8 mouse cellular contexts compared by ENCODE assay signal in genomic region chr2:74705467-74706089, GRCm38 (mm10). TPM values are rescaled to one million over a fixed set of nuclear protein-coding genes. Genes with fewer than 3 reads are reported as not detected.
DNase-seq lines count a peak whose midpoint lies in the region; ATAC-seq and TF ChIP-seq lines count a peak whose summit lies in the region.
"Had no signal": no experiment of that assay in that cellular context is flagged by ENCODE, and none has a peak within 500 bp of the region (broad histone marks: within the 10 kb centered on the region; RNA-seq: fewer than 3 reads in every experiment).

No protein-coding gene starts in this region.

- peak overlapping the region; percentile 45 for H3K4me2 ChIP-seq in forebrain, embryonic 15.5 days (replicated peaks)
- peak overlapping the region; percentile 81 for H3K4me2 ChIP-seq in kidney, postnatal 0 days (ENCODE audit: low read length)
- H3K4me2 ChIP-seq in neural tube, embryonic 11.5 days (ENCODE audit: low read depth) = peak overlapping the region; percentile 85

- H3K9ac ChIP-seq in ES-Bruce4 (ENCODE audit: low read depth, poor library complexity, severe bottlenecking) = peak overlapping the region; percentile 97
- no peak overlapping the region for H3K9ac ChIP-seq in forebrain, embryonic 15.5 days (replicated peaks)
- H3K9ac ChIP-seq in kidney, postnatal 0 days (ENCODE audit: low read depth, low read length) = peak overlapping the region; percentile 100
- peak overlapping the region; percentile 99 for H3K9ac ChIP-seq in neural tube, embryonic 11.5 days (ENCODE audit: low read length)

- no peaks in the 10 kb centered on the region for H3K4me1 ChIP-seq in ES-Bruce4 (ENCODE audit: control insufficient read depth, insufficient read depth, low read length)
- peaks cover 14% of the 10 kb centered on the region for H3K4me1 ChIP-seq in forebrain, embryonic 15.5 days
- H3K4me1 ChIP-seq in kidney, postnatal 0 days (replicated peaks; ENCODE audit: insufficient read depth, low read length) = peaks cover 14% of the 10 kb centered on the region; the same call in 1 of the 2 replicates
- H3K4me1 ChIP-seq in neural tube, embryonic 11.5 days (ENCODE audit: control insufficient read depth, insufficient read depth, low read length) = peaks cover 20% of the 10 kb centered on the region

- no peak for TF ChIP-seq EP300 in ES-Bruce4 (IDR thresholded peaks at IDR 0.05; ENCODE audit: insufficient read depth, low read depth, low read length)

- peak overlapping the region; percentile 55; the same call in 1 of the 2 replicates for H3K4me3 ChIP-seq in ES-Bruce4 (ENCODE audit: low read depth, low read length)
- peak overlapping the region; percentile 32 for H3K4me3 ChIP-seq in forebrain, embryonic 15.5 days
- peak overlapping the region; percentile 89 for H3K4me3 ChIP-seq in kidney, postnatal 0 days (replicated peaks; ENCODE audit: low read depth, low read length)
- H3K4me3 ChIP-seq in neural tube, embryonic 11.5 days (ENCODE audit: low read depth, low read length) = peak overlapping the region; percentile 83

- no peaks in the 10 kb centered on the region for H3K36me3 ChIP-seq in ES-Bruce4 (ENCODE audit: control insufficient read depth, insufficient read depth, low read length, poor library complexity, severe bottlenecking)
- no peaks in the 10 kb centered on the region for H3K36me3 ChIP-seq in forebrain, embryonic 15.5 days
- no peaks in the 10 kb centered on the region for H3K36me3 ChIP-seq in kidney, postnatal 0 days (ENCODE audit: insufficient read depth, low read length)
- H3K36me3 ChIP-seq in neural tube, embryonic 11.5 days (ENCODE audit: control insufficient read depth, insufficient read depth, low read length) = no peaks in the 10 kb centered on the region

- H3K9me3 ChIP-seq in ES-Bruce4 (replicated peaks; ENCODE audit: control insufficient read depth, insufficient read depth, low read length, poor library complexity, severe bottlenecking) = no peaks in the 10 kb centered on the region
- H3K9me3 ChIP-seq in forebrain, embryonic 15.5 days = no peaks in the 10 kb centered on the region
- H3K9me3 ChIP-seq in kidney, postnatal 0 days (replicated peaks; ENCODE audit: low read length) = no peaks in the 10 kb centered on the region
- H3K9me3 ChIP-seq in neural tube, embryonic 11.5 days (ENCODE audit: control insufficient read depth, low read length) = no peaks in the 10 kb centered on the region

- no peak; the same call in 1 of the 2 replicates for ATAC-seq in forebrain, embryonic 15.5 days (replicated peaks)
- peak; percentile 14; the same call in 1 of the 2 replicates for ATAC-seq in kidney, postnatal 0 days (replicated peaks; ENCODE audit: low FRiP score, low read depth)
- peak; percentile 69 for ATAC-seq in neural tube, embryonic 11.5 days (ENCODE audit: insufficient read depth, low FRiP score, low TSS enrichment)

- peaks cover 58% of the 10 kb centered on the region for H3K27me3 ChIP-seq in ES-Bruce4 (ENCODE audit: control insufficient read depth, insufficient read depth, low read length, poor library complexity, severe bottlenecking)
- H3K27me3 ChIP-seq in forebrain, embryonic 15.5 days = peaks cover 94% of the 10 kb centered on the region
- no peaks in the 10 kb centered on the region for H3K27me3 ChIP-seq in kidney, postnatal 0 days (ENCODE audit: insufficient read depth, low read length)
- H3K27me3 ChIP-seq in neural tube, embryonic 11.5 days (ENCODE audit: control insufficient read depth, insufficient read depth, low read length) = peaks cover 28% of the 10 kb centered on the region

- TF ChIP-seq POLR2A in ES-Bruce4 (IDR thresholded peaks at IDR 0.05; ENCODE audit: insufficient read depth, low read length) = no peak

- no peak for TF ChIP-seq CTCF in ES-Bruce4 (IDR thresholded peaks at IDR 0.05; ENCODE audit: low read depth, low read length)
- no peak for TF ChIP-seq CTCF in kidney, postnatal 0 days (IDR thresholded peaks at IDR 0.05; ENCODE audit: low read depth)

- no peak overlapping the region for H3K27ac ChIP-seq in ES-Bruce4 (ENCODE audit: insufficient read depth, low read length)
- no peak overlapping the region for H3K27ac ChIP-seq in forebrain, embryonic 15.5 days (replicated peaks)
- peak overlapping the region; percentile 100 for H3K27ac ChIP-seq in kidney, postnatal 0 days
- peak overlapping the region; percentile 100 for H3K27ac ChIP-seq in neural tube, embryonic 11.5 days (ENCODE audit: low read depth, low read length)

- intact Hi-C loops in left cerebral cortex, postnatal 14 days (cut with DNase I) = no loop called here

- under 1% methylated on average over 64 of the region's 85 CpGs for WGBS in forebrain, embryonic 15.5 days
- WGBS in kidney, postnatal 0 days = under 1% methylated on average over 63 of the region's 85 CpGs
- WGBS in neural tube, embryonic 11.5 days = under 1% methylated on average over 55 of the region's 85 CpGs

- peak; percentile 38 for DNase-seq in CD4-positive, CD25-positive, alpha-beta regulatory T cell, adult 2 months (ENCODE audit: low read depth, low spot score)
- DNase-seq in kidney, postnatal 0 days (ENCODE audit: low spot score) = peak; percentile 88
- DNase-seq in neural tube, embryonic 11.5 days (ENCODE audit: low spot score) = peak; percentile 81
- DNase-seq in frontal cortex, postnatal 10 days (ENCODE audit: low spot score in 2 of 2) = no peak
- no peak for DNase-seq in left cerebral cortex, postnatal 14 days (ENCODE audit: low spot score in 2 of 2)

RNA-seq across cellular contexts. Expression of gene Hoxd8, which starts 1.2 kb away (rescaled TPM):
- 0.76 and 2.1 TPM in 2 replicates for polyA plus RNA-seq in ES-Bruce4 (2011; ENCODE audit: insufficient read depth, insufficient read length, low read depth, missing spikeins)
- 0.10 TPM in 1 of 2 replicates, not detected in the other for polyA plus RNA-seq in forebrain, embryonic 15.5 days (2015; fragmentation: Nextera tagmentation; extraction: Ambion mirVana)
- polyA plus RNA-seq in kidney, postnatal 0 days (2015; fragmentation: Nextera tagmentation; extraction: Ambion mirVana) = 73.4 and 76.7 TPM in 2 replicates
- polyA plus RNA-seq in neural tube, embryonic 11.5 days (2014; fragmentation: Nextera tagmentation; extraction: Ambion mirVana) = 21.3 and 23.1 TPM in 2 replicates
- total RNA-seq in left cerebral cortex, postnatal 14 days (2021) = not detected
- total RNA-seq: common myeloid progenitor, adult 5-6 weeks had no signal

RNA-seq across cellular contexts. Expression of gene Hoxd3, which starts 6.1 kb away (rescaled TPM):
- not detected in 2 replicates for polyA plus RNA-seq in ES-Bruce4 (2011; ENCODE audit: insufficient read depth, insufficient read length, low read depth, missing spikeins)
- not detected in 2 replicates for polyA plus RNA-seq in forebrain, embryonic 15.5 days (2015; fragmentation: Nextera tagmentation; extraction: Ambion mirVana)
- 7.9 and 8.0 TPM in 2 replicates for polyA plus RNA-seq in kidney, postnatal 0 days (2015; fragmentation: Nextera tagmentation; extraction: Ambion mirVana)
- 52.7 and 55.0 TPM in 2 replicates for polyA plus RNA-seq in neural tube, embryonic 11.5 days (2014; fragmentation: Nextera tagmentation; extraction: Ambion mirVana)
- not detected for total RNA-seq in left cerebral cortex, postnatal 14 days (2021)
- total RNA-seq: common myeloid progenitor, adult 5-6 weeks had no signal

RNA-seq across cellular contexts. Expression of gene Hoxd4, which starts 6.2 kb away (rescaled TPM):
- 0.40 TPM in 1 of 2 replicates, not detected in the other for polyA plus RNA-seq in ES-Bruce4 (2011; ENCODE audit: insufficient read depth, insufficient read length, low read depth, missing spikeins)
- not detected in 2 replicates for polyA plus RNA-seq in forebrain, embryonic 15.5 days (2015; fragmentation: Nextera tagmentation; extraction: Ambion mirVana)
- polyA plus RNA-seq in kidney, postnatal 0 days (2015; fragmentation: Nextera tagmentation; extraction: Ambion mirVana) = 3.3 and 4.4 TPM in 2 replicates
- polyA plus RNA-seq in neural tube, embryonic 11.5 days (2014; fragmentation: Nextera tagmentation; extraction: Ambion mirVana) = 9.2 and 11.2 TPM in 2 replicates
- not detected for total RNA-seq in left cerebral cortex, postnatal 14 days (2021)
- total RNA-seq: common myeloid progenitor, adult 5-6 weeks had no signal

RNA-seq across cellular contexts. Expression of gene Hoxd9, which starts 8.1 kb away (rescaled TPM):
- 0.52 and 0.75 TPM in 2 replicates for polyA plus RNA-seq in ES-Bruce4 (2011; ENCODE audit: insufficient read depth, insufficient read length, low read depth, missing spikeins)
- not detected in 2 replicates for polyA plus RNA-seq in forebrain, embryonic 15.5 days (2015; fragmentation: Nextera tagmentation; extraction: Ambion mirVana)
- 57.8 and 67.0 TPM in 2 replicates for polyA plus RNA-seq in kidney, postnatal 0 days (2015; fragmentation: Nextera tagmentation; extraction: Ambion mirVana)
- 14.3 and 17.3 TPM in 2 replicates for polyA plus RNA-seq in neural tube, embryonic 11.5 days (2014; fragmentation: Nextera tagmentation; extraction: Ambion mirVana)
- total RNA-seq in left cerebral cortex, postnatal 14 days (2021) = not detected
- total RNA-seq: common myeloid progenitor, adult 5-6 weeks had no signal

RNA-seq across cellular contexts. Expression of gene Hoxd10, which starts 13.9 kb away (rescaled TPM):
- not detected in 2 replicates for polyA plus RNA-seq in ES-Bruce4 (2011; ENCODE audit: insufficient read depth, insufficient read length, low read depth, missing spikeins)
- not detected in 2 replicates for polyA plus RNA-seq in forebrain, embryonic 15.5 days (2015; fragmentation: Nextera tagmentation; extraction: Ambion mirVana)
- polyA plus RNA-seq in kidney, postnatal 0 days (2015; fragmentation: Nextera tagmentation; extraction: Ambion mirVana) = 44.6 and 45.5 TPM in 2 replicates
- polyA plus RNA-seq in neural tube, embryonic 11.5 days (2014; fragmentation: Nextera tagmentation; extraction: Ambion mirVana) = 28.1 and 29.3 TPM in 2 replicates
- total RNA-seq in left cerebral cortex, postnatal 14 days (2021) = not detected
- total RNA-seq: common myeloid progenitor, adult 5-6 weeks had no signal

Comparison
In these comparisons a context has a peak if more than half of its experiments do, and no peak if none do; other contexts are left out.
1. DNase-seq: peak in CD4-positive, CD25-positive, alpha-beta regulatory T cell, adult 2 months (single experiment), kidney, postnatal 0 days (single experiment) and neural tube, embryonic 11.5 days (single experiment); none in frontal cortex, postnatal 10 days (0 of 2) and left cerebral cortex, postnatal 14 days (0 of 2).
2. H3K27ac ChIP-seq: peak in kidney, postnatal 0 days (single experiment) and neural tube, embryonic 11.5 days (single experiment); none in ES-Bruce4 (single experiment) and forebrain, embryonic 15.5 days (single experiment).
3. H3K4me3 ChIP-seq: peak in every context shown above with its lines; median percentile 89 in kidney, postnatal 0 days; 83 in neural tube, embryonic 11.5 days; 55 in ES-Bruce4; 32 in forebrain, embryonic 15.5 days.
4. Peak in every context shown above with its lines, with median percentiles within 50 percentile points of each other: H3K4me2 ChIP-seq.